Mouse (Mus musculus) CD8-positive naive resting alpha-beta T cell, adult 2 months (primary cell): ENCODE results near the gene Ifna9.
"Not testable (repeated sequence)": the region's sequence is repeated elsewhere in the genome, so short reads cannot be mapped to it uniquely, and the experiment has no call there.

Experiments used
- DNase-seq, 2 experiments: peaks; one replicate each; pipeline ENCODE4 v3.0.0; 2022; ENCODE audit warnings: low read depth in 2 of 2, low spot score in 2 of 2

Gene Ifna9

DNA sequence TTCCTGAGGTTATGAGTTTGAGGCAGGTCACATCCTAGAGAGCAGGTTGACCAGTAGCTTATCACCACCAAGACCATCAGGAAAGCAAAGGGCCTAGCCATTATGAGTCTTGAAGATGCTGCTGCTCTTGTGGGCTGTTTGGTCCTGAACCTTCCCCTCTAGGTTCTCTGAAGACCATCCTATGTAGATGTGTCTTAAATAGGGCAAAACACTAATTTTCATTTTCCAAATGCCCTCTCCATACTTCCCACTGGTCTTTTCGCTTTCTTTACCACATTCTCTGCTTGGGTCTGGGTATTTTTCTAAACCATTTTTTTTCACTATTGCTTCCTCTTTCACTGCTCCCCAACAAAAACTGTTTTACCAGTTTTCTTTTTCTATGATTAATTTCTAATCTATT, at the start of gene Ifna9:
Gene Ifna9, minus strand, starts transcription at position 101 of the 400 bp plus-strand sequence.
- DNase-seq, result no peak

DNA sequence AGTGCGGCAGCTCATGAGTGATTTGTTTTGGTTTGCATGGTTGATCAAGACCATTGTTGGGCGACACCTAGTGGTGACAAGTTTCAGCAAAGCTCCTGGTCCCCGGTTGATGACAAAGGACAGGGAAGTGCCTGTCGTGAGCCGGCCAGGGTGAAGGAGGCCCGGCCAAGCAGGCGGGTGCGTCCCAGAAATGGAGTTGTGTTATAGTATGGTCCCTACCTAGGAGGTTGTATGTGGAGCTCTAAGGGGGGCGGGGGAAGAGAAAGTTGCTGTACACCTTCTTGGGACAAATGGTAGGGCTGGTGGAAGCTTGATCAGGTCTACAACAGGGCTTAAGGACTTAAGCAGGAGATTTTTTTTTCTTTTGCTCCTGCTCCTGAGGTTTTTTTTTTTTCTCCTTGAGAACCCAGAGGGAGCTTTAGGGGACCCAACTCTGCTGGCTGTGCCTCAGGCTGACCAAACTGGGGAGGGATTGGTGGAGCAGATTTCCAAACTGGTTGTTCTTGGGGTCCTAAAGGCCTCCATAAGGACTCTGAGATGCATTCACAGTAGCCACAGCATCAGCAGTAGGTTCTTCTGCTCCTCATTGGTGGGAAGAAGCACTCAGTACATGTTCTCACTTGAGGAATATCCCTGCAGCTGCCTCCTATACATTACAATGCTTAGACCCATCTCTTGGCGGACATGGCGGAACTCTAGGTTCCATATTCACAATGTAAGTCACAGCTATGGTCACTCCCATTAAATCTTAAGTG, 49.1 kb upstream of the Ifna9 start:
- peak; percentile 90 to 95 for DNase-seq

DNA sequence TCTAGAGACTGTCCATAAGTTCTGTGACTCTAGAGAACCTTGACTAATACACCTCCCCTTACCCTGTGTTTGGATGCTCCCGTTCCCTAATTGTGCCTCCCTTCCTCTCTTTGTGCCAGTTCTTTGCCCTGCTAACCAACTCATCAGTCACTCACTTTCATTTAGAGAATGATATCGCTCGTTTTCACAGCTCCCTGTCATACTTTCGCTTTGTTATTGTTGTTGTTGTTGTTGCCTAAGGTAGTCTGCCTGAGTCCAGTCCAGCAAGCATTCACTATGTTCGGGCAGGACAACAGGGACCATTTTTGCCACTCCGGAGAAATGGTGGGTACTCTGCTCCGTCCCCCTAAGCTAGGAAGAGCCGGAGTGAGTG, 48.5 kb upstream of the Ifna9 start:
- DNase-seq, result no peak

DNA sequence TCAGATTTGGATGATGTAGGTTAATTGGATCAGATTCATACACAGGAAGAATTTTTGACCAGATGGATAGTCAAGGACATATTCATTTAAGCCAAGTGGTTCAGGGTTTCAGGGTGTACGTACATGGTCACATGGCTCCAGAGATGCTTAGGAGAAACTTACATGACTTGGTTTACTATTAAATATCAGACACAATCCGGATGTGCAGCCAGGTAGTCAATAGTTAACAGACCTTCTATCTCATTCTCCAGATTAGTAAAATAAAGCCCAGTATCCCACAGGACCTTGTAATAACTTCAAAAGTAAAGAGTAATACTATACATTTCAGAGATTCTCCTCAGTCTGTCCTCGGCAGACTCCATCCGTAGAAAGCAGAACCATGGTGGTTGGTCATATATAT, 42.1 kb upstream of the Ifna9 start, which contains the start of gene C87499:
Gene C87499, minus strand, starts transcription at position 101 of the 400 bp plus-strand sequence.
- DNase-seq, result no peak

DNA sequence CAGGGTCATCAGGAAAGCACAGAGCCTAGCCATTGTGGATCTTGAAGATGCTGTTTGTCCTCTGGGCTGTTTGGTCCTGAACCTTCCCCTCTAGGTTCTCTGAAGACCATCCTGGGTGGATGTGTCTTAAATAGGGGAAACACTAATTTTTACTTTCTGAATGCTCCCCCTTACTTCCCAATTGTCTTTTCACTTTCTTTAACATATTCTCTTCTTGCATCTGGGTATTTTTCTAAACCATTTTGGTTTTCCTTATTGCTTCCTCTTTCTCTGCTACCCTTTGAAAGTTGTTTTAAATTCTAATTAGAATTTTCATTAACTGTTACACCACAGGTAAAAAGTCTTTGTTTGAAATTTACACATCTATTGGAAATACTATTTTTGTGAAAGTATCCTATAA, 11.1 kb upstream of the Ifna9 start, which contains the start of gene Ifna12:
Gene Ifna12, minus strand, starts transcription at position 101 of the 400 bp plus-strand sequence.
- no peak for DNase-seq

DNA sequence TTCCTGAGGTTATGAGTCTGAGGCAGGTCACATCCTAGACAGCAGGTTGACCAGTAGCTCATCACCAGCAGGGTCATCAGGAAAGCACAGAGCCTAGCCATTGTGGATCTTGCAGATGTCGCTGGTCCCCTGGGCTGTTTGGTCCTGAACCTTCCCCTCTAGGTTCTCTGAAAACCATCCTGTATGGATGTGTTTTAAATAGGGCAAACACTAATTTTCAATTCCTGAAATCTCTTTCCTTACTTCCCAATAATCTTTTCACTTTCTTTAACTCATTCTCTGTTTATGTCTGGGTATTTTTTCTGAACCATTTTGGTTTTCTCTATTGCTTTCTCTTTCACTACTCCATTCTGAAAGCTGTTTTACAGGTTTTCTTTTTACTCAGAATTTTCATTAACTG, 20.5 kb downstream of the Ifna9 start, which contains the start of gene Ifna14:
Gene Ifna14, minus strand, starts transcription at position 101 of the 400 bp plus-strand sequence.
- no peak for DNase-seq

DNA sequence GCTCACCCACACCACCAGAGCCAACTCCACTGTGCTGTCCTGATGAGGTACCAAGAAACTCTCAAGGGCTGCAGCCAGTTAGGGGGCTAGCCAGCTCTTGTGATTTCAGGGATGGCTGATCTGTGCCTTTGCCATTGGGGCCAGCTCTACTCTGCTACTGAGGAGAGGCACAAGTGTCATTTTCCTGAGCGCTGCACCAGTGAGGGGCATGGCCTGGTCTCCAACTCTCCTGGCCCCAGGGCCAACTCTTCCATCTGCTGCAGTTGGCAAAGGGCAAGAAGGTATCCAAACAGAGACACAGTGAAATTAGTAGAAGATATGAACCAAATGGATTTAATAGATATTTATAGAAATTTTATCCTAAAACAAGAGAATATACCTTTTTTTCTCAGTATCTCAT, 30.4 kb downstream of the Ifna9 start:
- DNase-seq, result no peak

DNA sequence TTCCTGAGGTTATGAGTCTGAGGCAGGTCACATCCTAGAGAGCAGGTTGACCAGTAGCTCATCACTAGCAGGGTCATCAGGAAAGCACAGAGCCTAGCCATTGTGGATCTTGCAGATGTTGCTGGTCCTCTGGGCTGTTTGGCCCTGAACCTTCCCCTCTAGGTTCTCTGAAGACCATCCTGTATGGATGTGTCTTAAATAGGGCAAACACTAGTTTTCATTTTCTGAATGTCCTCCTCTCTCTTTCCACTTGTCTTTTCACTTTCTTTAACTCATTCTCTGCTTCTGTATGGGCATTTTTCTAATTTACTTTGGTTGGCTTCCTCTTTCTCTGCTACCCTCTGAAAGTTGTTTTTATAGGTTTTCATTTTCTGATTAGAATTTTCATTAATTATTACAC, 34.0 kb downstream of the Ifna9 start, which contains the start of gene Ifna15:
Gene Ifna15, minus strand, starts transcription at position 101 of the 400 bp plus-strand sequence.
- not testable (repeated sequence) for DNase-seq

DNA sequence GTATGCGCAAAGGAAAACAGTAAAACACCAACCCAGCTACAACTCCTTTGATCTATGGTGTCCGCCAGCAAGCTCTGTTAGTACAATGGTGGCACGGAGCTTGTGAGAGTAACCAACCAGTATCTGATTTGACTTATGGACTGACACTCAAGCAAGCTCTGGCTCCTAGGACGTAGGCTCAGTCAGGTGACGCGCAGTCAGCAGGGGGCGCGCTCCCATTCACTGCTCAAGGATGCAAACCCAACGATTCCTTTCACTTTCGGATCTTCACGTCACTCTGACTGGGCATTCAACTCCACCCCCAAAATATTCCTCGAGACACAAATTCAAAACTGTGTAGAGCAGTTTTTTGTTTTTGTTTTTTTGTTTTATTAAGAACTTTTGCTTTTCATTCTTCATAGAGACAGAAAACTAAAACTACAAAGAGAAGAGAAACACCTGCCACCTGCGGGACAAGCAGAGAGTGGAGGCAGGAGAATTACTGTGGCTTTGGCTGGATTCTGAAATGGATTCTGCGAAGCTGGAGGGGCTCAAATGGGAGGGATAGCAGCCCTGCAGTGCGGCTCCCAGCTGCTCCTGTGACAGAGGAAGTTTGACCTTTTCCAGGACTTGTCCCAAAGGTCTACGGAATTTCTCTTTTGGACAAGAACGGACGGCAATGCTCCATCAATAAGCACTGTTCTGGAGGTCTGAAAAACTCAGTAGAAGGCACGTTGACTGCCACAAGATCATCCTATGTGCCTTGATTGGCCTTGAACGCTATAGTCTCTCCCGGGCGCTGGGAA, 41.8 kb downstream of the Ifna9 start:
- peak; percentile 70 to 82 for DNase-seq

DNA sequence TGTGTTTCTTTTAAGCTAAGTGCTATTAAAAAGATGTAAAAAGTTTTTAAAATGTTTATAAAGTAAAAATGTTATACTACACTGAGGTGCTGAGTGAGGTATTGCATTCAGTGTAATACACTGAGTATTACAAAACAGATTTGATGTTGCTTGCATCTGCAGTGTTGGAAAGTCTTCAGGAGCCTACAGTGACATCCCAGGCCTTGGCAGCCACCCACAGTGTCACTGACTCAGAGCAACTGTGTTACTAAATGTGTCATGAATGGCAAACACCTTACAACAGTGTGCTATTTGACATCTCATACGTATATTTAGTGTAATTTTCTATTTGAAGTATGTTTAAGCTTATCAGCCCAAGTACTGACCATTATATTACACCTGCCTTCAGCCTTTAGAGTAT, 44.2 kb downstream of the Ifna9 start:
- DNase-seq, result no peak

DNA sequence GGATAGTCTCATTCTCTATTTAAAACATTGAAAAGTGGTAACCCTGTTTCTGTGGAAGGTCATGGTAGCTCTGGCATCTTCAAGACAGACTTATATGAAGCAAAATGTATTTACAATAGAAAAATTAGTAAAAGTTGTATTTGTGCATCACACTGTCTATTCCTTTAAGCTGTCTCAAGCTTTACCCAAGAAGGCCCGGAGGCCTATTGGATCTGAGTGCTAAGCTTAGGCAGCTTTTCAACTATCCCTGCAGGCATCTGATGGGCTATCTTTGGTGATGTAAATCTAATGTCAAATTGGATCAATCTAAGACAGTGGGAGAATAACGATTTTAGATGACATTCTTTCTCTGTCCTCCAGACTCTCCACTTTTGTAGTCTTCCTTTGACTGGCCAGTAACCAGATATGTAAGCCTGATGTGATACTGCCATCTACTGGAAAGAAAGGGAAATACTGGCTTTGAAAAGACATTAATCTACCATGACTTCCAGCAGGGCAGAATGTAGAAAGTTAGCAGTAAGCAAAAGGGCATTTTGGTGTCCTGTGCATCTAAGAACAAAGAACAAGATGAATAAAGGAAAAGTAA, 48.4 kb downstream of the Ifna9 start:
- DNase-seq, result peak; percentile 3 to 44
